In the genomic region with DNA sequence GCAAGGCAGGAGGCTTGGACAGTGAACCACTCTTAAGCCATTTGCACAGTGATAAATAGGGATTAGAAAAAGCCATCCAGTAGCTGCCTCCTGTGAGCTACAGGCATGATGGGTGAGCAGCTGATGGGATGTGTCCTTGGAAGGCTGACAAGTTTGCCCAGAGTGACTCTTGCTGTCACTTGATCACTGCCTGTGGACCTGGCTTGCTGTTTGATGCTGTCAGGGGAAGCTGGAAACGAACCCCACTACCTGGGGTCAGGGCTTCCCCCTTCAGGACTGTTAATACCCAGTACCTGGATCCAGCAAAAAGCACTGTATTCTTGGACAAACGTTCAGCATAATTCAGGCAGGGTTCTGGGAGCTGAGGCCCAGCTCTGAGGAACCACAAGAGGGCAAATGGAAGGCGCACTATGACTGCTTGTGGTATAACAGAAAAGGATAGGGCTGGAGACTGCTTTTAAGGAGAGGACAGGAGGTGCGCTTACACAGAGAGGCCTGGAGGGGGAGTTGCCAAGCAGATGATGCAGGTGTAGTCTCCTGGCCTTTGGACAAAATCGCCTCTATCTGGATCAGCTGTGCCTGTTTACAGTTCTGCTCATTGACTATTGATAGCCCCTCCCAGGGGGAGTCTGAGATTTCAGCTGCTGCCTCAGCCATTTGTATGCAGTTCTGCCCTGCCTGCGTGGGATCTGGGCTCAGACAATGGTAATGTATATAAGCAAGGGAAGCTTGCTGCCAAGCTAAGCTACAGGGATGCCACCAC, we compare ENCODE assay signal across 11 mouse cellular contexts. TPM values are rescaled to one million over a fixed set of nuclear protein-coding genes. Genes with fewer than 3 reads are reported as not detected.
DNase-seq lines count a peak whose midpoint lies in the region; ATAC-seq and TF ChIP-seq lines count a peak whose summit lies in the region.
"Had no signal": no experiment of that assay in that cellular context is flagged by ENCODE, and none has a peak within 500 bp of the region (broad histone marks: within the 10 kb centered on the region; RNA-seq: fewer than 3 reads in every experiment).

No protein-coding gene starts in this region.

- H3K9ac ChIP-seq in midbrain, embryonic 14.5 days (replicated peaks; ENCODE audit: low read length), result no peak overlapping the region
- H3K9ac ChIP-seq: embryonic facial prominence, embryonic 15.5 days; liver, embryonic 15.5 days had no signal

- ATAC-seq in midbrain, embryonic 14.5 days (ENCODE audit: low FRiP score, low TSS enrichment), result peak; percentile 29; the same call in 1 of the 2 replicates

- no peak for DNase-seq in layer of hippocampus, adult 2 months (ENCODE audit: low spot score in 2 of 2)
- DNase-seq in layer of hippocampus, postnatal 36 days, result no peak
- peak; percentile 47 for DNase-seq in midbrain, embryonic 14.5 days
- no peak for DNase-seq in right cerebral cortex, adult 18-20 months
- no peak for DNase-seq in c-Kit-positive CD71-positive TER-119-positive erythroid progenitor cells, embryonic 14.5 days (ENCODE audit: low spot score)
- DNase-seq in gastrocnemius, postnatal 25 days, result no peak
- DNase-seq: adrenal gland, postnatal 25 days had no signal

- H3K27me3 ChIP-seq in E14TG2a.4 (ENCODE audit: insufficient read depth, low read length), result peaks cover 24% of the 10 kb centered on the region
- no peaks in the 10 kb centered on the region for H3K27me3 ChIP-seq in midbrain, embryonic 14.5 days (ENCODE audit: control insufficient read depth, insufficient read depth, low read length)
- H3K27me3 ChIP-seq: embryonic facial prominence, embryonic 15.5 days; liver, embryonic 15.5 days had no signal

- H3K36me3 ChIP-seq in E14TG2a.4 (ENCODE audit: insufficient read depth, low read length), result peaks cover 46% of the 10 kb centered on the region
- peaks cover 20% of the 10 kb centered on the region for H3K36me3 ChIP-seq in midbrain, embryonic 14.5 days (ENCODE audit: control insufficient read depth, insufficient read depth, low read length)

- no peaks in the 10 kb centered on the region for H3K9me3 ChIP-seq in E14TG2a.4 (ENCODE audit: low read length)
- no peaks in the 10 kb centered on the region for H3K9me3 ChIP-seq in midbrain, embryonic 14.5 days (ENCODE audit: control insufficient read depth, low read length)
- H3K9me3 ChIP-seq: embryonic facial prominence, embryonic 15.5 days; liver, embryonic 15.5 days had no signal

- 41% methylated on average over 6 of the region's 6 CpGs for WGBS in midbrain, embryonic 14.5 days

- peak; percentile 69 for TF ChIP-seq CTCF in layer of hippocampus, adult 2 months (conservative IDR thresholded peaks at IDR 0.05)
- peak; percentile 54 for TF ChIP-seq CTCF in E14TG2a.4 (conservative IDR thresholded peaks at IDR 0.05; ENCODE audit: low read length)
- 0 out of 2 replicates have a peak, but pooled peaks have one; percentile 8 for TF ChIP-seq CTCF in cortical plate, adult 2 months (IDR thresholded peaks at IDR 0.05; ENCODE audit: extremely low read depth, insufficient read depth, low read length)

- H3K4me3 ChIP-seq in layer of hippocampus, adult 2 months, result no peak overlapping the region
- no peak overlapping the region for H3K4me3 ChIP-seq in E14TG2a.4 (replicated peaks; ENCODE audit: low read length)
- H3K4me3 ChIP-seq in cortical plate, adult 2 months (ENCODE audit: insufficient read depth, low read length), result no peak overlapping the region
- H3K4me3 ChIP-seq in midbrain, embryonic 14.5 days (replicated peaks; ENCODE audit: low read depth, low read length), result no peak overlapping the region
- H3K4me3 ChIP-seq: embryonic facial prominence, embryonic 15.5 days; liver, embryonic 15.5 days had no signal

- no peak overlapping the region for H3K4me2 ChIP-seq in midbrain, embryonic 14.5 days (ENCODE audit: low read length)
- H3K4me2 ChIP-seq: embryonic facial prominence, embryonic 15.5 days; liver, embryonic 15.5 days had no signal

- TF ChIP-seq POLR2A in cortical plate, adult 2 months (IDR thresholded peaks at IDR 0.05; ENCODE audit: extremely low read depth, insufficient read depth, low read length), result no peak

- H3K27ac ChIP-seq in layer of hippocampus, adult 2 months, result no peak overlapping the region
- H3K27ac ChIP-seq in cortical plate, adult 2 months (ENCODE audit: insufficient read depth, low read length), result no peak overlapping the region
- H3K27ac ChIP-seq in midbrain, embryonic 14.5 days (replicated peaks; ENCODE audit: low read depth, low read length), result no peak overlapping the region
- H3K27ac ChIP-seq: embryonic facial prominence, embryonic 15.5 days had no signal

- peaks cover 86% of the 10 kb centered on the region for H3K4me1 ChIP-seq in E14TG2a.4 (replicated peaks; ENCODE audit: low read depth, low read length)
- H3K4me1 ChIP-seq in cortical plate, adult 2 months (ENCODE audit: control insufficient read depth, insufficient read depth, low read length), result no peaks in the 10 kb centered on the region
- peaks cover 11% of the 10 kb centered on the region; the same call in 1 of the 2 replicates for H3K4me1 ChIP-seq in midbrain, embryonic 14.5 days (ENCODE audit: control insufficient read depth, insufficient read depth, low read length)

RNA-seq across cellular contexts. Expression of gene Isg20, which starts 2.7 kb away (rescaled TPM):
- total RNA-seq in layer of hippocampus, adult 2 months (2021), result under 1 TPM; 0.34 to 0.49 TPM
- total RNA-seq in layer of hippocampus, postnatal 36 days (2021), result 1 to 10 TPM in 1 of 2 experiments, under 1 TPM in 1; 0.60 to 1.1 TPM
- polyA plus RNA-seq in cortical plate, adult 2 months (2012; rRNA removed), result 2.4 and 2.9 TPM in 2 replicates
- 0.36 and 2.5 TPM in 2 replicates for polyA plus RNA-seq in midbrain, embryonic 14.5 days (2014; fragmentation: Nextera tagmentation; extraction: Ambion mirVana)
- 1 to 10 TPM in 1 of 2 experiments, under 1 TPM in 1; 0.69 to 3.2 TPM for total RNA-seq in gastrocnemius, postnatal 25 days (2021)

RNA-seq across cellular contexts. Expression of gene Aen, which starts 14.9 kb away (rescaled TPM):
- total RNA-seq in layer of hippocampus, adult 2 months (2021), result 10 to 100 TPM; 20.8 to 23.7 TPM
- 10 to 100 TPM; 20.2 to 23.1 TPM for total RNA-seq in layer of hippocampus, postnatal 36 days (2021)
- polyA plus RNA-seq in cortical plate, adult 2 months (2012; rRNA removed), result 21.8 and 22.7 TPM in 2 replicates
- polyA plus RNA-seq in midbrain, embryonic 14.5 days (2014; fragmentation: Nextera tagmentation; extraction: Ambion mirVana), result 33.7 and 39.1 TPM in 2 replicates
- 10 to 100 TPM; 42.4 to 44.6 TPM for total RNA-seq in gastrocnemius, postnatal 25 days (2021)

Comparison
In these comparisons a context has a peak if more than half of its experiments do, and no peak if none do; other contexts are left out.
1. CTCF ChIP-seq: peak in every context shown above with its lines; median percentile 69 in layer of hippocampus, adult 2 months; 54 in E14TG2a.4; 8 in cortical plate, adult 2 months.